Mouse (Mus musculus) ES-E14 (cell line): Measurements from ENCODE around the gene Vmn1r53. TPM values are rescaled to one million over a fixed set of nuclear protein-coding genes. Genes with fewer than 3 reads are reported as not detected.

ENCODE experiments used
- DNase-seq: peaks from one replicate; pipeline ENCODE4 v3.0.0-alpha.2; 2013; ENCODE audit warnings: low read depth, low spot score
- H3K27ac ChIP-seq: 2 replicates; pipeline ENCODE4 v1.5.1; 2012; ENCODE audit warnings: low read depth, mild to moderate bottlenecking, low read length, moderate library complexity, mixed read lengths; ENCODE audit not compliant: poor library complexity, insufficient read depth, severe bottlenecking
- H3K36me3 ChIP-seq: 2 replicates; pipeline ENCODE4 v1.6.1; 2012; ENCODE audit warnings: mild to moderate bottlenecking, low read length, moderate library complexity, mixed read lengths; ENCODE audit not compliant: control insufficient read depth, poor library complexity, insufficient read depth, severe bottlenecking
- H3K4me1 ChIP-seq, 2 experiments: fragments of 150-350 bp in 1 of 2; sonication (generic) in 1 of 2; 2 replicates each; pipeline ENCODE4 v1.6.1; 2012; ENCODE audit warnings: low read length in 2 of 2, mild to moderate bottlenecking in 1 of 2, mixed read lengths in 1 of 2; ENCODE audit not compliant: control insufficient read depth in 2 of 2, insufficient read depth in 2 of 2, poor library complexity in 1 of 2
- H3K4me3 ChIP-seq, 2 experiments: fragments of 150-350 bp in 1 of 2; sonication (generic) in 1 of 2; 2 replicates each; pipeline ENCODE4 v1.5.1; 2012; ENCODE audit warnings: low read length in 2 of 2, low read depth in 1 of 2, mild to moderate bottlenecking in 1 of 2, mixed read lengths in 1 of 2; ENCODE audit not compliant: insufficient read depth in 1 of 2, poor library complexity in 1 of 2, severe bottlenecking in 1 of 2
- H3K9ac ChIP-seq: 2 replicates; pipeline ENCODE4 v1.6.1; 2012; ENCODE audit warnings: low read depth, mild to moderate bottlenecking, low read length, mixed read lengths; ENCODE audit not compliant: poor library complexity, insufficient read depth, severe bottlenecking
- H3K9me3 ChIP-seq: fragments of 150-350 bp; sonication (generic); 2 replicates; pipeline ENCODE4 v1.6.1; 2012; ENCODE audit warnings: low read depth, mild to moderate bottlenecking, low read length; ENCODE audit not compliant: control insufficient read depth, insufficient read depth
- HCFC1 ChIP-seq: IDR thresholded peaks from 2 replicates; pipeline ENCODE4 v1.6.1; 2012; ENCODE audit warnings: low read length, inconsistent platforms, borderline replicate concordance; ENCODE audit not compliant: insufficient read depth
- in situ Hi-C, 2 experiments: fragments of 600-800 bp; cut with MboI; formaldehyde crosslinking; loops; one replicate each; pipeline ENCODE4 v1.15.1; 2025; ENCODE audit warnings: low sequenced_read_pairs in 2 of 2, inconsistent platforms in 1 of 2; ENCODE audit not compliant: unreplicated experiment in 2 of 2
- total RNA-seq: library from RNA; depleted of rRNA; stranded (reverse); fragments of 300-350 nt; gene quantifications from 2 replicates; pipeline ENCODE4 v1.2.3, GENCODE M21; 2012; rRNA removed

Vmn1r53 gene
- total RNA-seq, 1 experiment: 2.3 TPM

- in situ Hi-C loops: no loop called here
- Histone ChIP-seq H3K9me3 (no peaks in the 10 kb centered on the region), H3K9ac (no peak within 1 kb of the TSS), H3K4me3 (no peak within 1 kb of the TSS), H3K27ac (no peak within 1 kb of the TSS), H3K36me3 (no peaks in the 10 kb centered on the region), H3K4me1 (no peaks in the 10 kb centered on the region)
- TF ChIP-seq HCFC1: no peak
- no peak for DNase-seq
Measured at GRCm38 (mm10) chr6:90174508-90174907, 49.7 kb downstream of the Vmn1r53 start, which contains the start of gene Vmn1r52. Vmn1r52 (plus strand) TSS chr6:90174808.

Other genes starting within 250 kb of the Vmn1r53 start
- gene Vmn1r47, start 208.3 kb downstream of the Vmn1r53 start, total RNA-seq: 0.58 and 1.4 TPM in 2 replicates
- not detected in 2 replicates for gene Vmn1r48, start 187.6 kb downstream of the Vmn1r53 start, total RNA-seq
- not detected in 2 replicates for gene Vmn1r49, start 145.9 kb downstream of the Vmn1r53 start, total RNA-seq
- gene Vmn1r50, start 123.0 kb downstream of the Vmn1r53 start, total RNA-seq: not detected in 2 replicates
- not detected in 2 replicates for gene Vmn1r51, start 101.8 kb downstream of the Vmn1r53 start, total RNA-seq
- not detected in 2 replicates for gene Vmn1r52, start 49.6 kb downstream of the Vmn1r53 start, total RNA-seq
- not detected in 2 replicates for gene V1ra8, start 21.6 kb downstream of the Vmn1r53 start, total RNA-seq
- not detected in 2 replicates for gene Vmn1r54, start 21.9 kb upstream of the Vmn1r53 start, total RNA-seq
- not detected in 2 replicates for gene BC048671, start 76.8 kb upstream of the Vmn1r53 start, total RNA-seq
- 0.54 and 0.74 TPM in 2 replicates for gene Chst13, start 100.7 kb upstream of the Vmn1r53 start, total RNA-seq
- 0.09 TPM in 1 of 2 replicates, not detected in the other for gene Uroc1, start 108.8 kb upstream of the Vmn1r53 start, total RNA-seq
- 10.6 and 12.0 TPM in 2 replicates for gene Zxdc, start 145.1 kb upstream of the Vmn1r53 start, total RNA-seq
- 0.98 and 1.0 TPM in 2 replicates for gene Cfap100, start 204.4 kb upstream of the Vmn1r53 start, total RNA-seq
- 6.4 and 11.3 TPM in 2 replicates for gene Klf15, start 238.1 kb upstream of the Vmn1r53 start, total RNA-seq